Mouse (Mus musculus) cerebellum, adult 2 months (tissue): Measurements from ENCODE around the gene Adat1. TPM values are rescaled to one million over a fixed set of nuclear protein-coding genes. Genes with fewer than 3 reads are reported as not detected.
A peak's percentile ranks its signal among the peaks of the same experiment; 100 is the strongest.

Experiments used
- DNase-seq, 2 experiments: peaks; one replicate each; pipeline ENCODE4 v3.0.0; 2021
- H3K27ac ChIP-seq: fragments of 200-500 bp; 2 replicates; pipeline ENCODE4 v1.5.1; 2012; ENCODE audit warnings: low read length, control low read depth, inconsistent platforms; ENCODE audit not compliant: insufficient read depth
- H3K27me3 ChIP-seq: fragments of 200-500 bp; 2 replicates; pipeline ENCODE4 v1.6.1; 2012; ENCODE audit warnings: inconsistent platforms, mild to moderate bottlenecking, low read length, moderate library complexity; ENCODE audit not compliant: control insufficient read depth, insufficient read depth
- H3K4me1 ChIP-seq: fragments of 200-500 bp; 2 replicates; pipeline ENCODE4 v1.6.1; 2011; ENCODE audit warnings: low read length; ENCODE audit not compliant: control insufficient read depth, insufficient read depth
- H3K4me3 ChIP-seq: fragments of 200-500 bp; replicated peaks from 2 replicates; pipeline ENCODE3; 2011; ENCODE audit warnings: mild to moderate bottlenecking, low read depth, low read length, control low read depth; ENCODE audit not compliant: insufficient read depth
- CTCF ChIP-seq: fragments of 200-500 bp; IDR thresholded peaks from 2 replicates; pipeline ENCODE4 v1.5.1; 2011; ENCODE audit warnings: low read depth, mild to moderate bottlenecking, control low read depth, low read length, moderate library complexity, borderline replicate concordance; ENCODE audit not compliant: insufficient read depth
- POLR2A ChIP-seq: fragments of 200-500 bp; IDR thresholded peaks from 2 replicates; pipeline ENCODE4 v1.6.1; 2011; ENCODE audit warnings: low read length, control low read depth, borderline replicate concordance; ENCODE audit not compliant: insufficient read depth
- WGBS: fragments of 180-500 bp; shearing (Covaris S2); methylation state at CpG from one replicate; pipeline ENCODE4 v1.1.7; 2018; 5-methylcytosine and 5-hydroxymethylcytosine counted together
- polyA plus RNA-seq: library from polyadenylated mRNA; depleted of rRNA; stranded (reverse); fragments of >200 nt; gene quantifications from 2 replicates; pipeline ENCODE4 v1.2.3, GENCODE M21; 2012

Gene Adat1
- polyA plus RNA-seq, 1 experiment = 9.4 TPM

GRCm38 (mm10) chr8:111967246-111967870 is 24.7 kb downstream of the Adat1 start:
- no peak overlapping the region for H3K27ac ChIP-seq
- WGBS = 77% methylated on average over 5 of the region's 5 CpGs
- no peak overlapping the region for H3K4me3 ChIP-seq
- no peaks in the 10 kb centered on the region for H3K27me3 ChIP-seq
- H3K4me1 ChIP-seq = peaks cover 2% of the 10 kb centered on the region; the same call in 1 of the 2 replicates
- DNase-seq = no peak
- TF ChIP-seq POLR2A = no peak
- TF ChIP-seq CTCF = no peak

- WGBS = 16% methylated on average over 7 of the region's 7 CpGs
- Histone ChIP-seq H3K4me1 (peaks cover 6% of the 10 kb centered on the region), H3K27ac (0 out of 2 replicates have a peak overlapping the region, but pooled peaks have one; percentile 0), H3K4me3 (no peak overlapping the region), H3K27me3 (no peaks in the 10 kb centered on the region)
- TF ChIP-seq POLR2A (no peak), CTCF (no peak)
- peak in 1 of 2 experiments; percentile 52 for DNase-seq
These were observed 27.1 kb downstream of the Adat1 start for GRCm38 (mm10) chr8:111964849-111965561.

GRCm38 (mm10) chr8:111964351-111964750 is 27.8 kb downstream of the Adat1 start:
- Histone ChIP-seq H3K27ac (no peak overlapping the region), H3K4me3 (no peak overlapping the region), H3K4me1 (peaks cover 6% of the 10 kb centered on the region), H3K27me3 (no peaks in the 10 kb centered on the region)
- no peak for DNase-seq
- no peak for TF ChIP-seq POLR2A
- TF ChIP-seq CTCF = no peak
- WGBS = 78% methylated on average over 5 of the region's 5 CpGs

- no peak overlapping the region for H3K4me3 ChIP-seq
- no peak for DNase-seq
- peaks cover 6% of the 10 kb centered on the region for H3K4me1 ChIP-seq
- H3K27me3 ChIP-seq = no peaks in the 10 kb centered on the region
- no peak overlapping the region for H3K27ac ChIP-seq
- TF ChIP-seq CTCF (no peak), POLR2A (no peak)
- 86% methylated on average over 4 of the region's 4 CpGs for WGBS
These were observed 28.6 kb downstream of the Adat1 start for GRCm38 (mm10) chr8:111963546-111963945.

GRCm38 (mm10) chr8:111963091-111963490 is 29.0 kb downstream of the Adat1 start:
- H3K4me3 ChIP-seq = no peak overlapping the region
- H3K27ac ChIP-seq = no peak overlapping the region
- H3K27me3 ChIP-seq = no peaks in the 10 kb centered on the region
- H3K4me1 ChIP-seq = peaks cover 6% of the 10 kb centered on the region
- TF ChIP-seq CTCF (no peak), POLR2A (no peak)
- 56% methylated on average over 10 of the region's 10 CpGs for WGBS
- no peak for DNase-seq

GRCm38 (mm10) chr8:111962589-111962988 is 29.5 kb downstream of the Adat1 start:
- Histone ChIP-seq H3K27me3 (no peaks in the 10 kb centered on the region), H3K4me3 (no peak overlapping the region), H3K27ac (no peak overlapping the region), H3K4me1 (peaks cover 6% of the 10 kb centered on the region)
- WGBS = 85% methylated on average over 1 of the region's 1 CpGs
- no peak for TF ChIP-seq POLR2A
- no peak for TF ChIP-seq CTCF
- DNase-seq = no peak

GRCm38 (mm10) chr8:111961330-111961729 is 30.8 kb downstream of the Adat1 start:
- no peak overlapping the region for H3K27ac ChIP-seq
- peaks cover 11% of the 10 kb centered on the region for H3K4me1 ChIP-seq
- WGBS = 84% methylated on average over 3 of the region's 3 CpGs
- H3K4me3 ChIP-seq = no peak overlapping the region
- no peaks in the 10 kb centered on the region for H3K27me3 ChIP-seq
- TF ChIP-seq CTCF (no peak), POLR2A (no peak)
- no peak for DNase-seq

- 56% methylated on average over 15 of the region's 15 CpGs for WGBS
- no peak overlapping the region for H3K27ac ChIP-seq
- TF ChIP-seq CTCF (no peak), POLR2A (no peak)
- H3K4me1 ChIP-seq = peaks cover 10% of the 10 kb centered on the region
- H3K4me3 ChIP-seq = no peak overlapping the region
- DNase-seq = no peak
- no peaks in the 10 kb centered on the region for H3K27me3 ChIP-seq
These were observed 31.3 kb downstream of the Adat1 start for GRCm38 (mm10) chr8:111960591-111961321.
